Mouse (Mus musculus) limb, embryonic 11.5 days (tissue): ENCODE results near the gene Hebp1. TPM values are rescaled to one million over a fixed set of nuclear protein-coding genes. Genes with fewer than 3 reads are reported as not detected.

ENCODE experiments used
- ATAC-seq: fragments of 200-750 bp; cut with Nextera tagmentation; 2 replicates; pipeline ENCODE4 v1.8.0; 2017; ENCODE audit warnings: low read depth; ENCODE audit not compliant: insufficient number of reproducible peaks, low FRiP score, low TSS enrichment
- DNase-seq: peaks from one replicate; pipeline ENCODE4 v3.0.0-alpha.2; 2015; ENCODE audit warnings: low spot score
- H3K27ac ChIP-seq: fragments of 300-500 bp; sonication (generic); replicated peaks from 2 replicates; pipeline ENCODE4 v1.5.1; 2014; ENCODE audit warnings: low read depth, mild to moderate bottlenecking, low read length
- H3K27me3 ChIP-seq: fragments of 300-500 bp; sonication (generic); 2 replicates; pipeline ENCODE4 v1.6.1; 2014; ENCODE audit warnings: mild to moderate bottlenecking, low read length, mixed read lengths; ENCODE audit not compliant: control insufficient read depth, insufficient read depth
- H3K36me3 ChIP-seq: fragments of 300-500 bp; sonication (generic); 2 replicates; pipeline ENCODE4 v1.6.1; 2014; ENCODE audit warnings: mild to moderate bottlenecking, low read length, moderate library complexity, mixed read lengths; ENCODE audit not compliant: control insufficient read depth, insufficient read depth
- H3K4me1 ChIP-seq: fragments of 300-500 bp; sonication (generic); 2 replicates; pipeline ENCODE4 v1.6.1; 2014; ENCODE audit warnings: low read length, mixed read lengths; ENCODE audit not compliant: control insufficient read depth, insufficient read depth
- H3K4me2 ChIP-seq: fragments of 300-500 bp; sonication (generic); 2 replicates; pipeline ENCODE4 v1.6.1; 2014; ENCODE audit warnings: low read depth, mild to moderate bottlenecking, moderate library complexity; ENCODE audit not compliant: severe bottlenecking
- H3K4me3 ChIP-seq: fragments of 300-500 bp; sonication (generic); 2 replicates; pipeline ENCODE4 v1.5.1; 2014; ENCODE audit warnings: low read depth, low read length
- H3K9ac ChIP-seq: fragments of 300-500 bp; sonication (generic); 2 replicates; pipeline ENCODE4 v1.6.1; 2014; ENCODE audit warnings: mild to moderate bottlenecking, low read length
- H3K9me3 ChIP-seq: fragments of 300-500 bp; sonication (generic); 2 replicates; pipeline ENCODE4 v1.6.1; 2016; ENCODE audit warnings: low read length; ENCODE audit not compliant: control insufficient read depth
- WGBS: fragments of 180-500 bp; shearing (Covaris S2); extraction: QIAGEN DNeasy Blood & Tissue Kit; methylation state at CpG from one replicate; pipeline ENCODE4 v1.1.7; 2014; 5-methylcytosine and 5-hydroxymethylcytosine counted together
- polyA plus RNA-seq: library from polyadenylated mRNA; unstranded; fragments of >200 nt; fragmentation: Nextera tagmentation; extraction: Ambion mirVana; gene quantifications from 2 replicates; pipeline ENCODE4 v1.2.1, GENCODE M21; 2014

Hebp1 gene
- polyA plus RNA-seq, 1 experiment from 2014 or later: 3.8 TPM

- H3K27ac ChIP-seq: no peak overlapping the region
- H3K36me3 ChIP-seq: no peaks in the 10 kb centered on the region
- H3K9me3 ChIP-seq: no peaks in the 10 kb centered on the region
- 58% methylated on average over 16 of the region's 16 CpGs for WGBS
- no peak for ATAC-seq
- H3K4me1 ChIP-seq: peaks cover 14% of the 10 kb centered on the region
- H3K9ac ChIP-seq: no peak overlapping the region
- no peaks in the 10 kb centered on the region for H3K27me3 ChIP-seq
- DNase-seq: no peak
- H3K4me3 ChIP-seq: no peak overlapping the region
- no peak overlapping the region for H3K4me2 ChIP-seq
These were observed 56.2 kb downstream of the Hebp1 start for GRCm38 (mm10) chr6:135141451-135142147.

- Histone ChIP-seq H3K27me3 (no peaks in the 10 kb centered on the region), H3K9me3 (no peaks in the 10 kb centered on the region), H3K4me3 (no peak overlapping the region), H3K4me2 (no peak overlapping the region), H3K36me3 (no peaks in the 10 kb centered on the region), H3K4me1 (peaks cover 19% of the 10 kb centered on the region), H3K9ac (no peak overlapping the region), H3K27ac (no peak overlapping the region)
- ATAC-seq: no peak
- WGBS: 66% methylated on average over 14 of the region's 14 CpGs
- DNase-seq: no peak
These were observed 59.1 kb downstream of the Hebp1 start for GRCm38 (mm10) chr6:135138746-135139145.

- ATAC-seq (no peak), DNase-seq (no peak)
- no peaks in the 10 kb centered on the region for H3K36me3 ChIP-seq
- no peak overlapping the region for H3K4me3 ChIP-seq
- H3K4me1 ChIP-seq: peaks cover 19% of the 10 kb centered on the region
- H3K9ac ChIP-seq: no peak overlapping the region
- WGBS: 70% methylated on average over 7 of the region's 7 CpGs
- H3K27ac ChIP-seq: no peak overlapping the region
- no peaks in the 10 kb centered on the region for H3K27me3 ChIP-seq
- no peaks in the 10 kb centered on the region for H3K9me3 ChIP-seq
- H3K4me2 ChIP-seq: no peak overlapping the region
These were observed 59.6 kb downstream of the Hebp1 start for GRCm38 (mm10) chr6:135138207-135138606.

- Histone ChIP-seq H3K9ac (no peak overlapping the region), H3K27ac (0 out of 2 replicates have a peak overlapping the region, but pooled peaks have one; percentile 4), H3K4me2 (no peak overlapping the region), H3K27me3 (no peaks in the 10 kb centered on the region), H3K9me3 (no peaks in the 10 kb centered on the region), H3K36me3 (no peaks in the 10 kb centered on the region), H3K4me1 (peaks cover 19% of the 10 kb centered on the region), H3K4me3 (no peak overlapping the region)
- 73% methylated on average over 9 of the region's 9 CpGs for WGBS
- DNase-seq (no peak), ATAC-seq (no peak)
These were observed 60.1 kb downstream of the Hebp1 start for GRCm38 (mm10) chr6:135137736-135138135.

GRCm38 (mm10) chr6:135136439-135137161 is 61.2 kb downstream of the Hebp1 start:
- no peaks in the 10 kb centered on the region for H3K27me3 ChIP-seq
- H3K27ac ChIP-seq: peak overlapping the region; percentile 55; the same call in 1 of the 2 replicates
- no peaks in the 10 kb centered on the region for H3K9me3 ChIP-seq
- WGBS: 21% methylated on average over 11 of the region's 11 CpGs
- no peaks in the 10 kb centered on the region for H3K36me3 ChIP-seq
- H3K9ac ChIP-seq: no peak overlapping the region
- peak; percentile 84 for ATAC-seq
- no peak overlapping the region for H3K4me3 ChIP-seq
- DNase-seq: peak; percentile 74
- no peak overlapping the region for H3K4me2 ChIP-seq
- H3K4me1 ChIP-seq: peaks cover 19% of the 10 kb centered on the region

- Histone ChIP-seq H3K4me3 (no peak overlapping the region), H3K4me2 (no peak overlapping the region), H3K36me3 (no peaks in the 10 kb centered on the region), H3K27me3 (no peaks in the 10 kb centered on the region), H3K27ac (no peak overlapping the region), H3K9ac (no peak overlapping the region), H3K9me3 (no peaks in the 10 kb centered on the region), H3K4me1 (peaks cover 17% of the 10 kb centered on the region)
- ATAC-seq (no peak), DNase-seq (no peak)
- 74% methylated on average over 4 of the region's 4 CpGs for WGBS
These were observed 62.1 kb downstream of the Hebp1 start for GRCm38 (mm10) chr6:135135735-135136134.

- peaks cover 12% of the 10 kb centered on the region for H3K4me1 ChIP-seq
- DNase-seq: no peak
- 92% methylated on average over 9 of the region's 9 CpGs for WGBS
- H3K9me3 ChIP-seq: no peaks in the 10 kb centered on the region
- no peak overlapping the region for H3K9ac ChIP-seq
- no peaks in the 10 kb centered on the region for H3K36me3 ChIP-seq
- H3K27ac ChIP-seq: no peak overlapping the region
- H3K4me3 ChIP-seq: no peak overlapping the region
- H3K27me3 ChIP-seq: no peaks in the 10 kb centered on the region
- ATAC-seq: no peak
- no peak overlapping the region for H3K4me2 ChIP-seq
These were observed 64.3 kb downstream of the Hebp1 start for GRCm38 (mm10) chr6:135133486-135133885.

GRCm38 (mm10) chr6:135133086-135133485 is 64.7 kb downstream of the Hebp1 start:
- 85% methylated on average over 7 of the region's 7 CpGs for WGBS
- Histone ChIP-seq H3K27ac (no peak overlapping the region), H3K9me3 (no peaks in the 10 kb centered on the region), H3K36me3 (no peaks in the 10 kb centered on the region), H3K27me3 (no peaks in the 10 kb centered on the region), H3K9ac (no peak overlapping the region), H3K4me2 (no peak overlapping the region), H3K4me1 (peaks cover 10% of the 10 kb centered on the region), H3K4me3 (no peak overlapping the region)
- ATAC-seq (no peak), DNase-seq (no peak)
